Mouse (Mus musculus) limb, embryonic 15.5 days (tissue): ENCODE results near the gene Dab2. TPM values are rescaled to one million over a fixed set of nuclear protein-coding genes. Genes with fewer than 3 reads are reported as not detected.

Source experiments
- ATAC-seq: fragments of 200-750 bp; cut with Nextera tagmentation; 2 replicates; pipeline ENCODE4 v1.8.0; 2017; ENCODE audit warnings: low read depth, moderate TSS enrichment; ENCODE audit not compliant: insufficient number of reproducible peaks, low FRiP score, low TSS enrichment
- H3K27ac ChIP-seq: fragments of 300-500 bp; sonication (generic); 2 replicates; pipeline ENCODE4 v1.5.1; 2015; ENCODE audit warnings: moderate library complexity, mild to moderate bottlenecking, inconsistent platforms
- H3K27me3 ChIP-seq: fragments of 300-500 bp; sonication (generic); 2 replicates; pipeline ENCODE4 v1.6.1; 2015; ENCODE audit warnings: inconsistent platforms
- H3K36me3 ChIP-seq: fragments of 300-500 bp; sonication (generic); 2 replicates; pipeline ENCODE4 v1.6.1; 2015; ENCODE audit warnings: inconsistent platforms
- H3K4me1 ChIP-seq: fragments of 300-500 bp; sonication (generic); 2 replicates; pipeline ENCODE4 v1.6.1; 2015; ENCODE audit warnings: inconsistent platforms
- H3K4me2 ChIP-seq: fragments of 300-500 bp; sonication (generic); 2 replicates; pipeline ENCODE4 v1.6.1; 2015; ENCODE audit warnings: mild to moderate bottlenecking, inconsistent platforms
- H3K4me3 ChIP-seq: fragments of 300-500 bp; sonication (generic); 2 replicates; pipeline ENCODE4 v1.5.1; 2015; ENCODE audit warnings: mild to moderate bottlenecking, inconsistent platforms
- H3K9ac ChIP-seq: fragments of 300-500 bp; sonication (generic); 2 replicates; pipeline ENCODE4 v1.6.1; 2015; ENCODE audit warnings: inconsistent platforms
- H3K9me3 ChIP-seq: fragments of 300-500 bp; sonication (generic); 2 replicates; pipeline ENCODE4 v1.6.1; 2016; ENCODE audit warnings: inconsistent platforms
- WGBS: fragments of 180-500 bp; shearing (Covaris S2); methylation state at CpG from one replicate; pipeline ENCODE4 v1.1.7; 2015; 5-methylcytosine and 5-hydroxymethylcytosine counted together
- polyA plus RNA-seq: library from polyadenylated mRNA; unstranded; fragments of >200 nt; fragmentation: Nextera tagmentation; extraction: Ambion mirVana; gene quantifications from 2 replicates; pipeline ENCODE4 v1.2.1, GENCODE M21; 2015

The Dab2 gene
- polyA plus RNA-seq, 1 experiment from 2014 or later = 87.2 TPM

GRCm38 (mm10) chr15:6444452-6444851 is 144.9 kb downstream of the Dab2 start:
- Histone ChIP-seq H3K27me3 (no peaks in the 10 kb centered on the region), H3K36me3 (0 out of 2 replicates have a peak, but pooled peaks cover 5% of the 10 kb centered on the region), H3K4me2 (no peak overlapping the region), H3K27ac (no peak overlapping the region), H3K9ac (no peak overlapping the region), H3K4me1 (peaks cover 10% of the 10 kb centered on the region; the same call in 1 of the 2 replicates), H3K9me3 (no peaks in the 10 kb centered on the region), H3K4me3 (no peak overlapping the region)
- WGBS = 82% methylated on average over 2 of the region's 2 CpGs
- no peak for ATAC-seq

- H3K27ac ChIP-seq = no peak within 1 kb of the TSS
- ATAC-seq = no peak
- 58% methylated on average over 2 of the region's 2 CpGs for WGBS
- H3K4me2 ChIP-seq = no peak within 1 kb of the TSS
- no peak within 1 kb of the TSS for H3K9ac ChIP-seq
- no peaks in the 10 kb centered on the region for H3K9me3 ChIP-seq
- no peaks in the 10 kb centered on the region for H3K27me3 ChIP-seq
- H3K4me1 ChIP-seq = peaks cover 10% of the 10 kb centered on the region; the same call in 1 of the 2 replicates
- 0 out of 2 replicates have a peak, but pooled peaks cover 5% of the 10 kb centered on the region for H3K36me3 ChIP-seq
- no peak within 1 kb of the TSS for H3K4me3 ChIP-seq
Observed at GRCm38 (mm10) chr15:6445135-6445534, 145.5 kb downstream of the Dab2 start, which contains the start of gene C9. Gene C9 (plus strand): TSS chr15:6445327.

DNA sequence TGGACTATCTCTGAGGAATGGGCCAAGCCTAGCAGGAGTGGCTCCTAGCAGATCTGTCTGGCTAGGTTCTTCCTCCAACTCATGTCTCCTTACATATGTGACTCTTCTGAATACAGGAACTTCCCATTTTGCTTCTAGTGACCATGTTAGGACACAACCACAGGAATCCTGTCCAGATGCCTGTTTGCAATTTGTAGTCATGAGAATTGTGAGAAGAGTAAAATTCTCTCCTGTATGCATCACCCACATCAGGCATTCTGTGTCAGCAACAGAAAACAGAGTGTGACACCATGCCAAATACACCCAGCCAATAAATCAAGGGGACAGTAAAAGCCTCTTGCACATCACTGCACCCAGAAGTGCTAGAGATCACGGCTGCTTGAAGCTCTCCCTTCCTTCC is 146.6 kb downstream of the Dab2 start:
- H3K4me1 ChIP-seq = peaks cover 10% of the 10 kb centered on the region; the same call in 1 of the 2 replicates
- 63% methylated on average over 1 of the region's 1 CpGs for WGBS

DNA sequence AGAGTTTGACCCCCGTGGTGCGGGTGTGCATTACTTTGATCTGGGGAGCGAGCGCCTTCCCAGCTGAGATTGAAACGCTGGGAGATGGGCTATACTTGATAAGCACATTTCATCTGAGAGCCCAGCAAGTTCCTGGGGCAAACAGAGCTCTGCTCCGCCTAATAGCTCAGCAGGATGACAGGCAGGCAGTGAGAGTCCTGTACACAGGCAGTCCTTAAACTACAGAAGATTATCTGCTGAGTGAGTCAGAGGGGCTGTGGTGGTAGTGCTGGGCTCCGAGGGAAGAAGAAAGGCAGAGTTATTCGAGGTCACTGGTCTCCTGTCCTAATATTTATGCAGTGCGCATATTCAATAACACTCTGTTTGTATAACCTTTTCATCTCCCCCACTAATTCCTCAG is 149.3 kb downstream of the Dab2 start:
- Histone ChIP-seq H3K36me3 (no peaks in the 10 kb centered on the region), H3K27ac (no peak overlapping the region), H3K9ac (no peak overlapping the region), H3K4me2 (no peak overlapping the region), H3K4me3 (no peak overlapping the region), H3K9me3 (no peaks in the 10 kb centered on the region), H3K4me1 (peaks cover 10% of the 10 kb centered on the region; the same call in 1 of the 2 replicates), H3K27me3 (no peaks in the 10 kb centered on the region)
- no peak for ATAC-seq
- WGBS = 35% methylated on average over 9 of the region's 9 CpGs

More for the DNA sequence above, 146.6 kb downstream of the Dab2 start:
- H3K9me3 ChIP-seq = no peaks in the 10 kb centered on the region
- no peak for ATAC-seq
- no peak overlapping the region for H3K4me2 ChIP-seq
- no peak overlapping the region for H3K27ac ChIP-seq
- H3K9ac ChIP-seq = no peak overlapping the region
- H3K36me3 ChIP-seq = no peaks in the 10 kb centered on the region
- H3K4me3 ChIP-seq = no peak overlapping the region
- H3K27me3 ChIP-seq = no peaks in the 10 kb centered on the region

GRCm38 (mm10) chr15:6454461-6454860 is 154.9 kb downstream of the Dab2 start:
- Histone ChIP-seq H3K4me3 (no peak overlapping the region), H3K36me3 (no peaks in the 10 kb centered on the region), H3K9ac (no peak overlapping the region), H3K27me3 (no peaks in the 10 kb centered on the region), H3K27ac (no peak overlapping the region), H3K9me3 (no peaks in the 10 kb centered on the region), H3K4me1 (no peaks in the 10 kb centered on the region), H3K4me2 (no peak overlapping the region)
- ATAC-seq = no peak; the same call in 1 of the 2 replicates
- WGBS = 43% methylated on average over 2 of the region's 2 CpGs

DNA sequence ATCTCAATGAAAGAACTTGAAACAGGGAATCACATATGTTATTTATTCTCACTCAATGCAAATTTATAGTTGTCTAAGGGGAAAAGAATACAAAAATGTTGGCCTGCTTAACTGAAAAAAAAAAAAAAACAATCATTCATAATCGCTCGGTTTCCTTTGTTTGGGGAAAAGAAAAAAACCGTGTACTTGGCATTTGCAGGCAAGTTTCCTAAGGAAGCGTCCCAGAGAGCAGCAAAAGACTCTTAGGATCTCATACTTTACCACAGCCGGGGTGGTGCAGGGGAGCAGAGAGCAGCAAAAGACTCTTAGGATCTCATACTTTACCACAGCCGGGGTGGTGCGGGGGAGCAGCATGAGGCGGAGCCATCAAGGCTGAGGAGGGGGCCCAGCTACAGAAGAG is 161.8 kb downstream of the Dab2 start:
- 52% methylated on average over 8 of the region's 8 CpGs for WGBS
- H3K27me3 ChIP-seq = no peaks in the 10 kb centered on the region
- no peak overlapping the region for H3K9ac ChIP-seq
- ATAC-seq = no peak
- no peaks in the 10 kb centered on the region for H3K9me3 ChIP-seq
- peaks cover 4% of the 10 kb centered on the region; the same call in 1 of the 2 replicates for H3K4me1 ChIP-seq
- H3K4me3 ChIP-seq = no peak overlapping the region
- H3K27ac ChIP-seq = peak overlapping the region; percentile 54; the same call in 1 of the 2 replicates
- no peak overlapping the region for H3K4me2 ChIP-seq
- no peaks in the 10 kb centered on the region for H3K36me3 ChIP-seq

GRCm38 (mm10) chr15:6463361-6463923 is 163.9 kb downstream of the Dab2 start:
- no peak overlapping the region for H3K9ac ChIP-seq
- H3K27ac ChIP-seq = no peak overlapping the region
- H3K36me3 ChIP-seq = no peaks in the 10 kb centered on the region
- H3K9me3 ChIP-seq = no peaks in the 10 kb centered on the region
- peak; percentile 52; the same call in 1 of the 2 replicates for ATAC-seq
- peaks cover 8% of the 10 kb centered on the region; the same call in 1 of the 2 replicates for H3K4me1 ChIP-seq
- H3K27me3 ChIP-seq = no peaks in the 10 kb centered on the region
- H3K4me3 ChIP-seq = no peak overlapping the region
- WGBS = 50% methylated on average over 3 of the region's 3 CpGs
- no peak overlapping the region for H3K4me2 ChIP-seq

DNA sequence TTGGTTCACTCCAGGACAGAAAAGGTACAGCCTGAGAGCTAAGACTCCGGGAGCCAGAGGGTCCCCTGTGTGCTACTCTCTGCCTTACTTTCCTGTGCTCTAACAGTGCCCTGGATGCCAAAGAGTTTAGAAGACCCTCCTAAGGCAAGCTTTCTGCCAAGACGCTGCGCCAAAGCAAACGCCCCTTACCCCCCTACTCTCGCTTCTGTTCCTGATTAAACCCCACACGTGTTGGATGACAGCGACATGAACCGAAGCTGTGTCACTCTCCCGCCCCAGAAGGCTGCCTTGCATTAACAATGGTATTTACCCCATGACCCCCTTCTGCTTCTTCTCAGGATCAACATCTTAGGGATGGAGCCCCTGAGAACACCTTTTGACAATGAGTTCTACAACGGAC is 167.4 kb downstream of the Dab2 start:
- no peak overlapping the region for H3K27ac ChIP-seq
- ATAC-seq = no peak
- H3K4me3 ChIP-seq = no peak overlapping the region
- H3K4me1 ChIP-seq = peaks cover 6% of the 10 kb centered on the region; the same call in 1 of the 2 replicates
- no peaks in the 10 kb centered on the region for H3K27me3 ChIP-seq
- no peak overlapping the region for H3K9ac ChIP-seq
- no peaks in the 10 kb centered on the region for H3K36me3 ChIP-seq
- no peaks in the 10 kb centered on the region for H3K9me3 ChIP-seq
- H3K4me2 ChIP-seq = peak overlapping the region; percentile 19; the same call in 1 of the 2 replicates
- WGBS = 37% methylated on average over 10 of the region's 10 CpGs

GRCm38 (mm10) chr15:6468845-6469244 is 169.3 kb downstream of the Dab2 start:
- H3K4me3 ChIP-seq = no peak overlapping the region
- no peaks in the 10 kb centered on the region for H3K9me3 ChIP-seq
- ATAC-seq = no peak
- H3K4me2 ChIP-seq = no peak overlapping the region
- WGBS = 93% methylated on average over 1 of the region's 1 CpGs
- H3K27me3 ChIP-seq = no peaks in the 10 kb centered on the region
- no peak overlapping the region for H3K27ac ChIP-seq
- no peak overlapping the region for H3K9ac ChIP-seq
- H3K36me3 ChIP-seq = no peaks in the 10 kb centered on the region
- peaks cover 6% of the 10 kb centered on the region; the same call in 1 of the 2 replicates for H3K4me1 ChIP-seq

DNA sequence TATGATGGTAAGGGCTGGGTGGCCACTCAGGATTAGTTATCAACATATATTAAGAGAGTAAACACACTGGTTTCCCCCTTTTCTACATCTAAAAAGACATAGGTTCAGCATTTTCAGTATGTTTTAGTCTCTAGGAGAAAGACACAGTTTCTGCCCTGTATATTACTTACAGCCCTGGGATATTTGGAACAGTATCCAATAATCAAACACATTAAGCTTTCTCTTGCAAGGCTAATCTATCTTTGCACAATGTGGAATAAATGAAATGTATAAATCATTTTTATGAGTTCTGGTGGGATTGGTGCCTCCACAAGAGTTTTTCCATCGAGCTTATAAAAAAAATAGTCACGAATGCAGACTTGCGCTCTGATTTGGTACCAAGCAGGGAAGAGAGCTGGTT is 169.8 kb downstream of the Dab2 start:
- peaks cover 6% of the 10 kb centered on the region; the same call in 1 of the 2 replicates for H3K4me1 ChIP-seq
- ATAC-seq = no peak
- H3K9me3 ChIP-seq = no peaks in the 10 kb centered on the region
- H3K4me2 ChIP-seq = no peak overlapping the region
- H3K36me3 ChIP-seq = no peaks in the 10 kb centered on the region
- WGBS = 50% methylated on average over 3 of the region's 3 CpGs
- no peaks in the 10 kb centered on the region for H3K27me3 ChIP-seq
- H3K27ac ChIP-seq = no peak overlapping the region
- H3K9ac ChIP-seq = no peak overlapping the region
- no peak overlapping the region for H3K4me3 ChIP-seq

DNA sequence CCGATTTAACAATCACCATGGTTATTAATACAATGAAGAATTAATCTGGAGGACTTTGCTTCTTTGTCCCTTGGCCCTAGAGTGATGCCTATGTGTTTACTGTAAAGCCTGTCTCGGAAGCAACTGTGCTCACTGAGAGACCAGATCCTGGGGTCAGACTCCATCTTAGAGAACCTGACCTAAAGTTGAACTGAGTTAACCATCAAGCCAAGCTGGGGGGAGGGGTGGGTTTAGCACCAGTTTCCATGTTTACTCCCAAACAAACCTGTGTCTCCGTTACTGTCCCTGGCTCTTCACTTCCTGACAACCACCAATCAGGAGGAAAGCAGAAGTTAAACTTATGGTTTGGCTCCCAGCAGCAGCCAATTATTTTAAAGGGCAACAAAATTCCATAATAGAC is 184.0 kb downstream of the Dab2 start:
- Histone ChIP-seq H3K4me2 (no peak overlapping the region), H3K9ac (no peak overlapping the region), H3K4me3 (no peak overlapping the region), H3K27me3 (no peaks in the 10 kb centered on the region), H3K36me3 (no peaks in the 10 kb centered on the region), H3K4me1 (no peaks in the 10 kb centered on the region), H3K27ac (no peak overlapping the region), H3K9me3 (no peaks in the 10 kb centered on the region)
- WGBS = 81% methylated on average over 3 of the region's 3 CpGs
- no peak for ATAC-seq
